Mouse (Mus musculus) lung, postnatal 14 days (tissue): ENCODE measurements around the gene Scamp3.
A peak's percentile ranks its signal among the peaks of the same experiment; 100 is the strongest.

Source experiments
- DNase-seq: peaks from one replicate; pipeline ENCODE4 v3.0.0; 2021

Scamp3 gene

GRCm38 (mm10) chr3:89228180-89228549 lies 50.9 kb downstream of the Scamp3 start:
- DNase-seq = peak; percentile 94

DNA sequence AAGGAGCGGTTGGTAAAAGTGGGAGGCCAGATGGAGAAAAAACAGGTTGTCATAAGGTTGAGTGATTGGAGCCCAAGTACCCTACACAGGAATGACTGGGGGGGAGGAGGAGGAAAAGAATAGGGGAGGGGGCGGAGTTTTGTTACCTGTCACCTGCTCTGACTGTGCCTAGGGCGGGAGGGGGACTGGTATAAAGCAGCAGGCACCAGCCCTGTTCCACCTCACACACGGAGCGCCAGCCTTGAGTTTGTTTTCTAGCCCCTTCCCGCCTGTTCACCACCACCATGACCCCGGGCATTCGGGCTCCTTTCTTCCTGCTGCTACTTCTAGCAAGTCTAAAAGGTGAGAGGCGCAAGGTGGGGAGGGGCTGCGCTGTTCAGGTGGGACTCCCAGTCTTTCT lies 51.6 kb downstream of the Scamp3 start, which contains the start of gene Muc1:
TSS of gene Muc1 (plus strand) at position 222 of the 400 bp plus-strand sequence.
- DNase-seq = peak; percentile 59

GRCm38 (mm10) chr3:89229276-89229675 lies 52.0 kb downstream of the Scamp3 start:
- DNase-seq = no peak

GRCm38 (mm10) chr3:89230561-89230960 lies 53.3 kb downstream of the Scamp3 start:
- DNase-seq = no peak

- no peak for DNase-seq
Observed at GRCm38 (mm10) chr3:89231345-89231744, 54.1 kb downstream of the Scamp3 start.

GRCm38 (mm10) chr3:89231772-89232275 lies 54.6 kb downstream of the Scamp3 start:
- DNase-seq = no peak
